Mouse (Mus musculus) bone marrow, adult 2 months (tissue): Measurements from ENCODE around the gene Synpo2l. TPM values are rescaled to one million over a fixed set of nuclear protein-coding genes. Genes with fewer than 3 reads are reported as not detected.

Experiments
- H3K27ac ChIP-seq: fragments of 200-500 bp; 2 replicates; pipeline ENCODE4 v1.5.1; 2012; ENCODE audit warnings: low read depth, mild to moderate bottlenecking, control low read depth, inconsistent platforms, low read length; ENCODE audit not compliant: control insufficient read depth, poor library complexity, insufficient read depth
- H3K4me1 ChIP-seq: fragments of 200-500 bp; 2 replicates; pipeline ENCODE4 v1.6.1; 2011; ENCODE audit warnings: low read length; ENCODE audit not compliant: control insufficient read depth, insufficient read depth
- H3K4me3 ChIP-seq: fragments of 200-500 bp; replicated peaks from 2 replicates; pipeline ENCODE3; 2011; ENCODE audit warnings: mild to moderate bottlenecking, low read depth, low read length, control low read depth; ENCODE audit not compliant: control insufficient read depth
- CTCF ChIP-seq: fragments of 200-500 bp; IDR thresholded peaks from 2 replicates; pipeline ENCODE4 v1.5.1; 2011; ENCODE audit warnings: low read length, control low read depth; ENCODE audit not compliant: control insufficient read depth, insufficient read depth
- POLR2A ChIP-seq: fragments of 200-500 bp; IDR thresholded peaks from 2 replicates; pipeline ENCODE4 v1.6.1; 2011; ENCODE audit warnings: low read depth, mild to moderate bottlenecking, control low read depth, low read length, borderline replicate concordance; ENCODE audit not compliant: control insufficient read depth
- WGBS: fragments of 180-500 bp; shearing (Covaris S2); methylation state at CpG from one replicate; pipeline ENCODE4 v1.1.7; 2018; 5-methylcytosine and 5-hydroxymethylcytosine counted together
- polyA plus RNA-seq: library from polyadenylated mRNA; stranded (reverse); fragments of >200 nt; gene quantifications from 2 replicates; pipeline ENCODE4 v1.2.4, GENCODE M21; 2011; ENCODE audit warnings: low replicate concordance; ENCODE audit not compliant: missing spikeins, insufficient read depth, insufficient read length

Synpo2l gene
- polyA plus RNA-seq, 1 experiment = not detected

DNA sequence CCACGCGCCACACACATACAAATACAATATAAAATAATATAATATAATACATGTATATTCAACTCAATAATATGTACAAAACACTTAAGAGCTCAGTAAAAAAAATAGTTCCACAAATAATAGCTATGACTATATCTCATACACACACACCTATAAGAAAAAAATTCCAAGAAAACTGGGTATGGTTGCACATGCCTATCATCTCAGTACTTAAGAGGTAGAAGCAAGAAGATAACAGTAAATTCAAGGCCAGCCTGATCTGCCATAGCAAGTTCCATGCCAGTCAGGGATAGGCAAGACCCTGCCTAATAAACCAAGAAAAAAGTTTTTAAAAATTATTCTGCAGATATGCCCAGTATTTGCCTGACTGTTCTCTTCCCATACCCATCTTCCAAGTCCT is 53.1 kb downstream of the Synpo2l start:
- 98% methylated on average over 2 of the region's 2 CpGs for WGBS
- no peak overlapping the region for H3K4me3 ChIP-seq
- H3K4me1 ChIP-seq = no peaks in the 10 kb centered on the region; the same call in 1 of the 2 replicates
- no peak overlapping the region for H3K27ac ChIP-seq
- TF ChIP-seq CTCF = no peak
- no peak for TF ChIP-seq POLR2A

DNA sequence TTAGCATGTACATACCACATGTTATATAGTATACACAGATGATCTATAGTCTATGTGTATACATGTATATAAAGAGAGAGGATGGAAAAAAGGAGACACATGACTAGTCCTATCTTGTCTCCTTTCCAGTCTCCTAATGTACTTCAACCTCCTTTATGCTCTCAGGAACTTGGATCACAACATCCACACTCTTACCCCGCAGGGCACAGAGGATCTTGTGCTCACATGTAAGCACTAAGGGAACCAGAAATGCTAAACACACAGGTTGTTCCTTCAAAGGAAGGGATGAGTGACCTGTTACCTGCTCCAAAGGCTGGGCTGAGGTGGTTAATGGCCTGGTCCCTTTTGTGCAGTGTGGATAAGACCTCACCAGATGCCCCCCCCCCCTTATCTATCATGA is 55.3 kb downstream of the Synpo2l start:
- 89% methylated on average over 1 of the region's 1 CpGs for WGBS
- no peaks in the 10 kb centered on the region; the same call in 1 of the 2 replicates for H3K4me1 ChIP-seq

GRCm38 (mm10) chr14:20610146-20610545 is 58.0 kb downstream of the Synpo2l start:
- 89% methylated on average over 4 of the region's 4 CpGs for WGBS
- TF ChIP-seq CTCF = no peak
- Histone ChIP-seq H3K4me3 (no peak overlapping the region), H3K4me1 (peaks cover 2% of the 10 kb centered on the region; the same call in 1 of the 2 replicates), H3K27ac (no peak overlapping the region)

More for the DNA sequence above, 55.3 kb downstream of the Synpo2l start:
- no peak overlapping the region for H3K27ac ChIP-seq
- no peak for TF ChIP-seq POLR2A
- TF ChIP-seq CTCF = no peak
- no peak overlapping the region for H3K4me3 ChIP-seq

DNA sequence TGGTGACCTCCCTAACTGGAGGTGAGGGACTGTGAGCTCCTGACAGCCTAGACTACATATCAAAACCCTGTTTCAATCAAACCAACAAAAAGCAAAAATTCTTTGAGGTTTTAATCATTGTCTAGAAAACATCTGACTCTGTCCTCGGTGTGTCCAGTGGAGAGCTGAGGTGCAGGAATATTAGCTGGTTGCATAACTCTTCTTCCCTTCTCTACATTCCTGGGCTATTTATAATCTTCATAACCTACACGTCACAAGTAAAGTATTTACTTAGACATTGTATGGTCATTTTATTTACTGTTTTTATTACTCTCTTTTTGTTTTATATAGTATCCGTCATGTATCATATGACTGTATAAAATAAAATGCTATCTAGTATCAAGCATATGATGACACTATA is 58.6 kb downstream of the Synpo2l start:
- Histone ChIP-seq H3K4me3 (no peak overlapping the region), H3K4me1 (peaks cover 2% of the 10 kb centered on the region; the same call in 1 of the 2 replicates), H3K27ac (no peak overlapping the region)
- TF ChIP-seq CTCF = no peak
- TF ChIP-seq POLR2A = no peak
- 59% methylated on average over 3 of the region's 3 CpGs for WGBS

Other genes starting within 250 kb of the Synpo2l start
- 2.5 TPM in 1 of 2 replicates, not detected in the other for gene Cfap70, start 216.1 kb downstream of the Synpo2l start, polyA plus RNA-seq
- 28.3 and 34.6 TPM in 2 replicates for gene Anxa7, start 188.2 kb downstream of the Synpo2l start, polyA plus RNA-seq
- gene Mss51, start 171.5 kb downstream of the Synpo2l start, polyA plus RNA-seq = 7.6 and 7.7 TPM in 2 replicates
- gene Ppp3cb, start 121.8 kb downstream of the Synpo2l start, polyA plus RNA-seq = 23.8 and 35.0 TPM in 2 replicates
- 2.2 and 6.4 TPM in 2 replicates for gene Usp54, start 27.3 kb downstream of the Synpo2l start, polyA plus RNA-seq
- 4.7 TPM in 1 of 2 replicates, not detected in the other for gene Myoz1, start 11.8 kb downstream of the Synpo2l start, polyA plus RNA-seq
- gene Sec24c, start 6.0 kb upstream of the Synpo2l start, polyA plus RNA-seq = 29.8 and 49.6 TPM in 2 replicates
- gene Fut11, start 26.6 kb upstream of the Synpo2l start, polyA plus RNA-seq = 3.6 and 5.8 TPM in 2 replicates
- gene Chchd1, start 34.7 kb upstream of the Synpo2l start, polyA plus RNA-seq = 44.3 and 106 TPM in 2 replicates
- gene Zswim8, start 39.2 kb upstream of the Synpo2l start, polyA plus RNA-seq = 48.8 and 105 TPM in 2 replicates
- 21.1 and 50.0 TPM in 2 replicates for gene Ndst2, start 66.2 kb upstream of the Synpo2l start, polyA plus RNA-seq
- gene Camk2g, start 125.7 kb upstream of the Synpo2l start, polyA plus RNA-seq = 4.8 and 13.8 TPM in 2 replicates
- 1.8 and 6.9 TPM in 2 replicates for gene Plau, start 168.3 kb upstream of the Synpo2l start, polyA plus RNA-seq